Mouse (Mus musculus) embryonic facial prominence, embryonic 12.5 days (tissue): ENCODE results near the gene Znhit1. TPM values are rescaled to one million over a fixed set of nuclear protein-coding genes. Genes with fewer than 3 reads are reported as not detected.

Experiments
- ATAC-seq: fragments of 200-750 bp; cut with Nextera tagmentation; 2 replicates; pipeline ENCODE4 v1.8.0; 2017; ENCODE audit not compliant: insufficient number of reproducible peaks, insufficient read depth, low FRiP score, low TSS enrichment
- H3K27ac ChIP-seq: fragments of 300-500 bp; sonication (generic); 2 replicates; pipeline ENCODE4 v1.5.1; 2016; ENCODE audit warnings: mild to moderate bottlenecking
- H3K27me3 ChIP-seq: fragments of 300-500 bp; sonication (generic); 2 replicates; pipeline ENCODE4 v1.6.1; 2016; ENCODE audit warnings: mild to moderate bottlenecking, moderate library complexity
- H3K36me3 ChIP-seq: fragments of 300-500 bp; sonication (generic); 2 replicates; pipeline ENCODE4 v1.6.1; 2016; ENCODE audit warnings: mild to moderate bottlenecking
- H3K4me1 ChIP-seq: fragments of 300-500 bp; sonication (generic); 2 replicates; pipeline ENCODE4 v1.6.1; 2016
- H3K4me2 ChIP-seq: fragments of 300-500 bp; sonication (generic); replicated peaks from 2 replicates; pipeline ENCODE4 v1.6.1; 2016; ENCODE audit warnings: mild to moderate bottlenecking, moderate library complexity
- H3K4me3 ChIP-seq: fragments of 300-500 bp; sonication (generic); 2 replicates; pipeline ENCODE4 v1.5.1; 2016; ENCODE audit warnings: mild to moderate bottlenecking
- H3K9ac ChIP-seq: fragments of 300-500 bp; sonication (generic); 2 replicates; pipeline ENCODE4 v1.6.1; 2016; ENCODE audit warnings: mild to moderate bottlenecking, moderate library complexity
- H3K9me3 ChIP-seq: fragments of 300-500 bp; sonication (generic); 2 replicates; pipeline ENCODE4 v1.6.1; 2016; ENCODE audit warnings: mild to moderate bottlenecking, moderate library complexity
- WGBS: fragments of 180-500 bp; shearing (Covaris S2); methylation state at CpG from one replicate; pipeline ENCODE4 v1.1.7; 2016; 5-methylcytosine and 5-hydroxymethylcytosine counted together
- microRNA counts: library from miRNA; unstranded; fragments of <30 nt; microRNA quantifications from one replicate; lab custom pipeline; 2017
- microRNA-seq: library from miRNA; unstranded; fragments of <30 nt; microRNA quantifications from one replicate; pipeline ENCODE4, GENCODE M21; 2017
- polyA plus RNA-seq: library from polyadenylated mRNA; unstranded; fragments of >200 nt; fragmentation: Nextera tagmentation; extraction: Ambion mirVana; gene quantifications from 2 replicates; pipeline ENCODE4 v1.2.1, GENCODE M21; 2016

Gene Znhit1
- polyA plus RNA-seq, 1 experiment from 2014 or later = 115 TPM

DNA sequence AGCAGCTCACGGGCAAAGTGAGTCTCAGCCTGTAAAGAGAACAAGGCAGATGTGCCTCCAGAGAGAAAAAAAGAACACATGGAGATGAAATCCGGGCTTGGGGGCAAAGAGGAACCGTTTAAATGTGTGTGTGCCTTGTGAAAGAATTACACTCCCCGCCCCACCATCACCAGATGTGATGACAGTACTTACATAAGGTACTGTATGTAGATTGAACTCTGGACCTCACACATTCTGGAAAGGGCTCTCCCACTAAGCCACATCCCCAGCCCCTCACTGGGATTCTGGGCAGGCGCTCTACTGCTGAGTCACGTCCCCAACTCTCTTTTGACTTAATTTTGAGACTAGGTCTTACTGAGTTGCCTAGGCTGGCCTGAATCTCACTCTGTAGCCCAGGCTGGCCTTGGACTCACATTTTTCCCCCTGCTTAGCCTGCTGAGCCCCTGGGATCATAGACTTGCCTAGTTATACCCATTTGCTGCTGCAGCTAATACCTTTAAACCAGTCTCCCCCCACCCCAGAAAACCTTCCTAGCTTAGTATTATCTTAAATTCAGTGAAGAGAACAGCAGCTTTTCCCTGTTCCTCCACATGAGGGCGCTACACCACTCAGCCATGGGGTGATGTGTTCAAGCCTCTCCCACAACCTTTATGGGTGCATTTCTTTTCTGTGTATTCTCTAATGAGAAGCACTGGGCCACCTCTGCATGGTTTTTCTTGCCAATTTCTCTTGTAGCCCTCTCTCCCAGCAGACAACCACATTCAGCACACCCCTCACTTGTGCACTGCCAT is 51.7 kb downstream of the Znhit1 start:
- no peak for ATAC-seq

DNA sequence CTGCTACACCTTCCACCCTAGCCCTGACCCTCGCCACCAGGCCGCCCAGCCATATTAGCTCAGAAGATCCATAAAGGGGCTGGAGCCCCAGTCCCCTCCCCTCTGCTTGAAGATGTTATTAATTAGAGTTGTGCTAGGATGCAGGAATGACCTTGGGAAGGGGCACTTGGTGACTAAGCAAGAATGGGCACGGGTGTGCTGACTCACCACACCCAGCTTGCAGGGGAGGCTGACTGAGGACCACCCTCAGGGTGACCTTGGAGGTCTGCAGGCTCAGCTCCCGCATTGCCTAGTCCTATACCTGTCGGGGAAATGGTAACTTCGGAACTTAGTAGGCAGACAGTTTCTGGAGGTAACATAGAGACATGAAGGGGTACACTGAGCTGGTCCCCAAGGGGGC is 53.9 kb downstream of the Znhit1 start:
- Histone ChIP-seq H3K4me3 (no peak overlapping the region), H3K4me2 (no peak overlapping the region), H3K9ac (no peak overlapping the region), H3K27ac (no peak overlapping the region), H3K27me3 (no peaks in the 10 kb centered on the region), H3K9me3 (no peaks in the 10 kb centered on the region), H3K36me3 (no peaks in the 10 kb centered on the region), H3K4me1 (no peaks in the 10 kb centered on the region)
- 85% methylated on average over 6 of the region's 6 CpGs for WGBS
- ATAC-seq = no peak

More for the DNA sequence above, 51.7 kb downstream of the Znhit1 start:
- Histone ChIP-seq H3K27me3 (no peaks in the 10 kb centered on the region), H3K4me1 (no peaks in the 10 kb centered on the region), H3K9me3 (no peaks in the 10 kb centered on the region), H3K9ac (no peak overlapping the region), H3K27ac (no peak overlapping the region), H3K36me3 (no peaks in the 10 kb centered on the region), H3K4me2 (no peak overlapping the region), H3K4me3 (no peak overlapping the region)
- 63% methylated on average over 7 of the region's 7 CpGs for WGBS

DNA sequence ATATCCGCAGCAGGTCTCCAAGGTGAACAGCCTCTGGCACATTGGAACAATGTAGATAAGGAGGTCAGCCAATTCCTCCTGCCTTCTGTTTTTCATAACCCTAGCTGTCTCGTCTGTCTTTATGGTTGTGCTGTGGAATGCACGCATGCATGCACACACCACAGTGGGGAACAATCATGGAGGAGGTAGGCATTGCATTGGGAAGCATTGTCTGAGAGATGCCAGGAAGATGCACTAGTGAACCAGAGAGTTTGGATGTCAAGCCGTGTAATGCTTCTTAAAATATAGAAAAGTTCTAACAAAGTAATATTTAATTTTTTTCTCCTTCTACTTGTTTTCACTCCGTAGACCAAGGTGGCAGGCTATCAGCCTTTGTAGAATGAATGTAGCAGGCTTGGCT is 54.9 kb downstream of the Znhit1 start:
- Histone ChIP-seq H3K4me2 (no peak overlapping the region), H3K4me1 (no peaks in the 10 kb centered on the region), H3K4me3 (no peak overlapping the region), H3K36me3 (no peaks in the 10 kb centered on the region), H3K9ac (no peak overlapping the region), H3K9me3 (no peaks in the 10 kb centered on the region), H3K27ac (no peak overlapping the region), H3K27me3 (no peaks in the 10 kb centered on the region)
- ATAC-seq = no peak
- 77% methylated on average over 5 of the region's 5 CpGs for WGBS

MicroRNAs within 50 kb of the gene (microRNA counts, 519-probe panel; counts per million panel counts)
- 460 counts per million, percentile 65 among the panel's probes with 10 or more counts for microRNA mmu-miR-702 (lab: Ali Mortazavi, UCI)

Small RNA genes lying within 50 kb of the gene (microRNA-seq; reads per million reads assigned to microRNA genes)
- 46.6 reads per million, percentile 43 among the genes with 10 or more reads in this experiment for gene Mir702

Other genes with a start within 250 kb of the Znhit1 start
- gene Col26a1, start 104.8 kb downstream of the Znhit1 start, polyA plus RNA-seq = 239 and 242 TPM in 2 replicates
- gene Ift22, start 79.9 kb downstream of the Znhit1 start, polyA plus RNA-seq = 67.9 and 70.2 TPM in 2 replicates
- 286 and 305 TPM in 2 replicates for gene Fis1, start 34.7 kb downstream of the Znhit1 start, polyA plus RNA-seq
- 0.17 TPM in 1 of 2 replicates, not detected in the other for gene Cldn15, start 21.4 kb downstream of the Znhit1 start, polyA plus RNA-seq
- gene Plod3, start 1.0 kb downstream of the Znhit1 start, polyA plus RNA-seq = 41.5 and 51.4 TPM in 2 replicates
- gene Vgf, start 38.4 kb upstream of the Znhit1 start, polyA plus RNA-seq = 1.2 and 2.5 TPM in 2 replicates
- 173 and 175 TPM in 2 replicates for gene Ap1s1, start 58.1 kb upstream of the Znhit1 start, polyA plus RNA-seq
- 0.25 and 0.36 TPM in 2 replicates for gene Serpine1, start 84.2 kb upstream of the Znhit1 start, polyA plus RNA-seq
- 6.6 and 6.8 TPM in 2 replicates for gene Trim56, start 128.2 kb upstream of the Znhit1 start, polyA plus RNA-seq
- not detected in 2 replicates for gene Muc3, start 161.3 kb upstream of the Znhit1 start, polyA plus RNA-seq
- gene Muc3a, start 224.4 kb upstream of the Znhit1 start, polyA plus RNA-seq = 0.08 TPM in 1 of 2 replicates, not detected in the other